Mouse (Mus musculus): ENCODE measurements around the gene 2610507B11Rik. TPM values are rescaled to one million over a fixed set of nuclear protein-coding genes. Genes with fewer than 3 reads are reported as not detected.

Gene 2610507B11Rik
- total RNA-seq, 1 experiment from 2014 or later = 77.6 TPM

GRCm38 (mm10) chr11:78327634-78328511 is 66.3 kb downstream of the 2610507B11Rik start, which contains the start of gene Pigs:
TSS of gene Pigs (plus strand) at chr11:78328415.
- peak; percentile 99 for ATAC-seq (replicated peaks; ENCODE audit: insufficient number of reproducible peaks, low FRiP score, low TSS enrichment, poor library complexity, severe bottlenecking)

- ATAC-seq (replicated peaks; ENCODE audit: insufficient number of reproducible peaks, low FRiP score, low TSS enrichment, poor library complexity, severe bottlenecking) = no peak
These were observed 67.0 kb downstream of the 2610507B11Rik start for GRCm38 (mm10) chr11:78328512-78329056.

GRCm38 (mm10) chr11:78332676-78333075 is 71.1 kb downstream of the 2610507B11Rik start:
- no peak for ATAC-seq (replicated peaks; ENCODE audit: insufficient number of reproducible peaks, low FRiP score, low TSS enrichment, poor library complexity, severe bottlenecking)

- ATAC-seq (replicated peaks; ENCODE audit: insufficient number of reproducible peaks, low FRiP score, low TSS enrichment, poor library complexity, severe bottlenecking) = no peak
These were observed 72.4 kb downstream of the 2610507B11Rik start for GRCm38 (mm10) chr11:78333992-78334391.

- ATAC-seq (replicated peaks; ENCODE audit: insufficient number of reproducible peaks, low FRiP score, low TSS enrichment, poor library complexity, severe bottlenecking) = no peak
These were observed 75.5 kb downstream of the 2610507B11Rik start for GRCm38 (mm10) chr11:78337040-78337439.

Other genes starting within 250 kb of the 2610507B11Rik start
- 0.39 to 0.86 TPM in 2 of 3 replicates, not detected in the other for gene Dhrs13, start 229.5 kb upstream of the 2610507B11Rik start, total RNA-seq (2017)
- 18.5 to 34.4 TPM (median 28.9 TPM) in 3 replicates for gene Flot2, start 223.8 kb upstream of the 2610507B11Rik start, total RNA-seq (2017)
- 7.1 to 17.9 TPM (median 16.5 TPM) in 3 replicates for gene Eral1, start 181.4 kb upstream of the 2610507B11Rik start, total RNA-seq (2017)
- gene Fam222b, start 167.1 kb upstream of the 2610507B11Rik start, total RNA-seq (2017) = 3.6 to 7.9 TPM (median 4.4 TPM) in 3 replicates
- 3.6 to 4.9 TPM (median 3.6 TPM) in 3 replicates for gene Traf4, start 96.2 kb upstream of the 2610507B11Rik start, total RNA-seq (2017)
- 2.5 to 4.3 TPM (median 2.8 TPM) in 3 replicates for gene Nek8, start 85.1 kb upstream of the 2610507B11Rik start, total RNA-seq (2017)
- gene Tlcd1, start 85.0 kb upstream of the 2610507B11Rik start, total RNA-seq (2017) = 2.5 to 4.6 TPM (median 2.9 TPM) in 3 replicates
- gene Rpl23a, start 78.2 kb upstream of the 2610507B11Rik start, total RNA-seq (2017) = 1,700 to 2,580 TPM (median 2,203 TPM) in 3 replicates
- gene Rab34, start 73.3 kb upstream of the 2610507B11Rik start, total RNA-seq (2017) = not detected in 3 replicates
- not detected in 3 replicates for gene Proca1, start 68.4 kb upstream of the 2610507B11Rik start, total RNA-seq (2017)
- gene Sdf2, start 16.0 kb upstream of the 2610507B11Rik start, total RNA-seq (2017) = 43.1 to 61.5 TPM (median 48.3 TPM) in 3 replicates
- gene Supt6, start 15.8 kb upstream of the 2610507B11Rik start, total RNA-seq (2017) = 54.5 to 84.6 TPM (median 59.8 TPM) in 3 replicates
- gene BC030499, start 29.1 kb downstream of the 2610507B11Rik start, total RNA-seq (2017) = 1.2 TPM in 1 of 3 replicates, not detected in the others
- 0.64 to 3.1 TPM (median 1.4 TPM) in 3 replicates for gene Spag5, start 39.8 kb downstream of the 2610507B11Rik start, total RNA-seq (2017)
- gene Aldoc, start 61.2 kb downstream of the 2610507B11Rik start, total RNA-seq (2017) = 0.78 to 8.6 TPM (median 1.3 TPM) in 3 replicates
- 17.5 to 25.1 TPM (median 18.5 TPM) in 3 replicates for gene Pigs, start 66.7 kb downstream of the 2610507B11Rik start, total RNA-seq (2017)
- gene Unc119, start 81.7 kb downstream of the 2610507B11Rik start, total RNA-seq (2017) = 88.0 to 122 TPM (median 99.7 TPM) in 3 replicates
- not detected in 3 replicates for gene Foxn1, start 124.8 kb downstream of the 2610507B11Rik start, total RNA-seq (2017)
- not detected in 3 replicates for gene Slc13a2, start 160.5 kb downstream of the 2610507B11Rik start, total RNA-seq (2017)
- 0.38 to 0.58 TPM in 2 of 3 replicates, not detected in the other for gene Slc46a1, start 203.9 kb downstream of the 2610507B11Rik start, total RNA-seq (2017)
- 0.78 TPM in 1 of 3 replicates, not detected in the others for gene Sarm1, start 236.0 kb downstream of the 2610507B11Rik start, total RNA-seq (2017)
- not detected in 3 replicates for gene Vtn, start 237.3 kb downstream of the 2610507B11Rik start, total RNA-seq (2017)
- not detected in 3 replicates for gene Sebox, start 241.7 kb downstream of the 2610507B11Rik start, total RNA-seq (2017)

Data from monocyte, adult 5-6 weeks (primary cell).